Mouse (Mus musculus) liver, adult 10 weeks (tissue): ENCODE data around the gene Htatip2. TPM values are rescaled to one million over a fixed set of nuclear protein-coding genes. Genes with fewer than 3 reads are reported as not detected.

ENCODE experiments used
- polyA plus RNA-seq: library from polyadenylated mRNA; stranded (reverse); fragments of 350-450 nt; fragmentation: Illumina TruSeq; extraction: RNeasy Lipid Tissue Mini Kit (QIAGEN cat#74804); gene quantifications from one replicate; pipeline ENCODE4 v1.2.3, GENCODE M21; 2014; ENCODE audit warnings: low read depth, low replicate concordance

Htatip2 gene
- 15.5 TPM for polyA plus RNA-seq

DNA sequence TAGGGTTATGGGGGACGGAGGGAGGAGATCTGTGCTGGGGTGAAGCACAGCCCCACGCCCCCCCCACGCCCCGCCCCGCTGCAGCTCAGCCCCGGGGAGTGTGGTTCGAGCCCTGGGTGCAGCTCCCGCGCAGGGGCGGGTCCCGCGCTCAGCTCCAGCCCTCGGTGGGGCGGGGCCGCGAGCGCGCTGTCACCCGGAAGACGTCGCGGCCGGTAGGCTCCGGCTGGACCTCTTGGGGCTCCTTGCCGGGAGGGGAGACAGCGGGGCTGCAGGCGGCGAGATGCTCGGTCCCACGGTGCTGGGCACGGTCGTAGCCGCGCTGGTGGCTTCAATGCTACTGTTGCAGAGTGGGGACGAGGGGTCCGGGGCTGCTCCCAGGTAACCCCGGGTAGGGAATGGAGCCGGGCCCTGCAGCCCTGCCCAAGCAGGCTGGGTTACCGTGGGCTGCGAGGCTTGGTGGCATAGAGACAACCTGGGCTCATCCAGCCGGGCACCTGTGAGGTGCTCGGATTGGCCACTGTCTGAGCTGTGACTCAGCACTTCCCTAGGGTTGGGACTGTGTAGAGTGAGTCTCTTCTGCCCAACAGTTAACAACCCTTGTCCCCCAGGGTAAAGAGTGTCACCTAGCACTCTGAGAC lies at the start of gene Htatip2:
Gene Htatip2 (plus strand): TSS at position 182 of the 638 bp plus-strand sequence.

DNA sequence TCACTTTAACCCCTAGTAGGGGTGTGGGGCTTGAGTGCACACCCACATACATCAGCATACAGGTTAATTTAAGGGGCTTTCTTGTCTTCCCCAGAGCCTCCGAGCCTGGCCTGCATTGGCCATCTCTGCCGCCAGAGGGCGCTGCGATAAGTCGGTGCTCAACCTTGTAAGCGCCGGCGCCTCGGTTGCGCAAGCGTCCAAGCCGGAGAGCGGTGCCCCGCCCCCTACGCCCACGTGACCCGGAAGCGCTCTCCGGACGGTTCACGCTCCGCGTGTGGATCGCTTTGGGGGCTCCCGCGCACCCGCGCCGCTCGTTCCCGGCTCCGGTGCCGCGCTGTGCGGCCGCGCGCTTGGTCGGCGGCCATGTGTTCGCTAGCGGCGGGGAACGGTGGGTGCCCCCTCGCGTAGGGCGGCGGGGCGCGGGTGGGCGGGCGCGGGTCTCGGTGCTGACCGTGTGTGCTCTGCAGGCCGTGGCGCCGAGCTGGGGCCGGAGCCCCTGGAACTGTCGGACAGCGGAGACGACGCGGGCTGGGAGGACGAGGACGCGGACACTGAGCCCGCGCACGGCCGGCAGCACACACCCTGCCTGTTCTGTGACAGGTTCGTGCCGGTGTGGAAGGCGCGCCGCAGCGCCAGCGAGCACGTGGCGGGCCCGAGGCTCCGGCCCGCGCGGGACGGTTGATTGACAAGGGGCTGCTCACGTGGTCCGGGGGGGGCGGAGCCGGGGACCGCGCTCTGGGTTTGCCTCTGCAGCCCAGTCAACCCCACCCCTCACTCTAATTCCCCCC lies 19.4 kb downstream of the Htatip2 start, which contains the start of gene Prmt3:
Gene Prmt3 (plus strand): TSS at position 233 of the 788 bp plus-strand sequence.

Other genes with a start within 250 kb of the Htatip2 start
- gene Dbx1, start 122.3 kb upstream of the Htatip2 start, polyA plus RNA-seq = not detected
- gene Prmt3, start 19.2 kb downstream of the Htatip2 start, polyA plus RNA-seq = 9.0 TPM
- not detected for gene Slc6a5, start 151.0 kb downstream of the Htatip2 start, polyA plus RNA-seq
- gene Nell1, start 215.7 kb downstream of the Htatip2 start, polyA plus RNA-seq = not detected